Mouse (Mus musculus): ENCODE results near the gene Fam167b. TPM values are rescaled to one million over a fixed set of nuclear protein-coding genes. Genes with fewer than 3 reads are reported as not detected.

The Fam167b gene
- total RNA-seq (2021), result under 1 TPM; 0.62 to 0.66 TPM
- long read RNA-seq, experiment 1, result 0 reads
- long read RNA-seq, experiment 2, result 0 reads

DNA sequence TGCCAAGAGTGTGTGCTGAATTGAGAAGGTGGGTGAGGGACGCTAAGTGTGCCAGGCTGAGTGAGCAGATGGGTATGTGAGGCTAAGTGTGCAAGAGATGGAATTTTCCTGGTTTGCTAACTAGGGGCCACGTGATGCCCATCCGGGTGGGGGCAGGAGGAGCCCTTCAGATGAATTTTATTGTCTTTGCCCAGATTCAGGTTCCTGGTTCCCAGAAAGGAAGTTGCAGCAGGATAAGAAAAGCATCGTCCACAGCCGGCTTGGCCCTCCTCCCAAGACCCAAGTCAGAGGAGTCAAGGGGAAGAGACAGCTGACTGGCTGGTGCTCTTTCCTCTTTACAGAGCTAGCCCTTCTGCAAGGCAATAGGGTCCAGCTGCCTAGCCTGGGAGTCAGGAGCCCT, at the start of gene Fam167b:
Gene Fam167b, minus strand, starts transcription at position 84 of the 400 bp plus-strand sequence.
- intact Hi-C loops (cut with DNase I; ENCODE audit: low total_unique reads), result no loop called here
- no peak for DNase-seq

DNA sequence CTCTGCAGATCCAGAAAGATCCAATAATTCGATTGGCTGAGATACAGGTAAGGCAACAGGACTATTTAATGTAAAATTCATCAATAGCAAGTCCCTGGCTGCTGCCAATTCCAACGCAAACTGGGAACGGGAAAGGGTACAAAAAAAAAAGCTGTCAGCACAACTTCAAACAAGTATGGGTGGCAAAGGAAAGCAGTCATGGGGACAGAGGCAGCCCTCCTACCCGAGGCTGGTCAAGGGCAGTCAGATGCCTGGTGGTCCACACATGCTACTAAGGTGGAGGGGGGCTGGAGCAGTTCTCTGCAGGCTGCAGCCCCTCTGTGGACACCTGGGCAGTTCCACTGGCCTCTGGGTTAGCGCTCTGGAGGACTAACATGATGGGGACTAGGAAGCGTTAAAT, 47.7 kb upstream of the Fam167b start:
- intact Hi-C loops (cut with DNase I; ENCODE audit: low total_unique reads), result no loop called here
- no peak for DNase-seq

DNA sequence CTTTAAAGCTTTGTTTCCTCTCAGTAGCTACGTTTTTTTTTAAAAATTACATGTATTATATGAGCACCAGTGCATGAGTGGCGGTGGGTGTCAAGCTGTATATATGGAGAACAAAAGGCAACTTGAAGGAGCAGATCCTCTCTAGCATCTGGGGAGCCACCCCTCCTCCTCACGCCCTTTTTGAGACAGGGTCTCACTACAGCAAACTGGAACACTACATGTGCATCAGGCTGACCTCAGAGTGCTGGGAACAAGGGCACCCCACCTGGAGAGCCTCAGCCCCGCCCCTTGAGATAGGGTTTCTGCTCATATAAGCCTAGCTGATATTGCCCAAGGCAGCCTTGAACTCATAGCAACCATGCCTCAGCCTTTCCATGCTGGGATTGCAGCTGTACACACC, 47.1 kb upstream of the Fam167b start:
- intact Hi-C loops (cut with DNase I; ENCODE audit: low total_unique reads), result no loop called here
- DNase-seq, result no peak

DNA sequence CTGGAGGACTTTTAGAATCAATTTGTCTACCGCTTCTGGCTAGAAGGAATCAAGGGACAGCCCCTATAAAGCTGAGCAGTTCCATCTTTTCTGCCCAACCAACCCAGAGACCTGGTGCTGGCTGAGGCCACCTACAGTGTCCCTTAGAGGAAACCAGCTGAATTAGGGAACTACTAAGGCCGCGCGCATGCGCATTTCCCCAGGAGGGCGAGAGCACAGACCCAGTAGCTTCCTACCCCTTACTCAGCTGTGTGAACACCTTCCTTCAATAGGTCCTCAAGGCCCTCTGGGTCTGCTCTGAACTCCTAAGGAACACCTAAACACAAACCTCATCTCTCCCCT, 46.7 kb upstream of the Fam167b start:
- peak; percentile 57 for DNase-seq
- intact Hi-C loops (cut with DNase I; ENCODE audit: low total_unique reads), result no loop called here

DNA sequence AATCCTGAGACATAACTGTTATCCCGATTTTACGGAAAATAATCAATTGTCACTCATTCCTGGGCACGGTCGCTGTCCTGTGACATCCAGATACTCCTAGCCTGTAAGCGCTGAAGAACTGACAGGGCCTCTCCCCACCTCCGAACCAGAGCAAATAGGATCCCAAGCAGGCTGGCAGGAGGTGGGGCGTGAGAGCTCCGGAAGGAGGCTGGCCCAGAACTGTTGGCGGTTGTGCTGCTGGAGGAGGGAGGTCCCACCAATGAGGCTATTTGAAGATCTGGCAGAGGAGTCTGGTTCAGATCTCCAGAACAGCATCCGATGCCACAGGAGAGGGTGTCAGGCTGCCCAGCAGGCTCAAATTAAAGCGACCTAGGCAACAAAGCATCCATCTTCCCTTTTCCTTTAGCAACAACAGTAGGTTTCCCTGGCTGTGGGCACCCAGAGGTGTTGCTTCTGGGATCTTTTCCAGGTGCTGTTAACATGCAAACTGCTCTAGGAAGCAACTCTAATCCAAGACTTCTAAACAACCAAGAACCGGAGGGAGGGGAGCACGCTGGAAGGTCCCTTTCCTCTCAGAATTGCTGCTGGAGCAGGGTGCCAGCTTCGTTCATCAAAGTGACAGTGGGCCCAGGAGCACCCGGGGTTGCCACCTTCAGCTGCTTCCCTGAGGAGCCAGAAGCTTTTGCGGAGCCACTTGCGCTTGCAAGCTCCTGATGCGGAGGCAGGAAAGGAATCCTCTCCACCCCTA, 46.1 kb upstream of the Fam167b start:
- DNase-seq, result peak; percentile 91
- intact Hi-C loops (cut with DNase I; ENCODE audit: low total_unique reads), result no loop called here

DNA sequence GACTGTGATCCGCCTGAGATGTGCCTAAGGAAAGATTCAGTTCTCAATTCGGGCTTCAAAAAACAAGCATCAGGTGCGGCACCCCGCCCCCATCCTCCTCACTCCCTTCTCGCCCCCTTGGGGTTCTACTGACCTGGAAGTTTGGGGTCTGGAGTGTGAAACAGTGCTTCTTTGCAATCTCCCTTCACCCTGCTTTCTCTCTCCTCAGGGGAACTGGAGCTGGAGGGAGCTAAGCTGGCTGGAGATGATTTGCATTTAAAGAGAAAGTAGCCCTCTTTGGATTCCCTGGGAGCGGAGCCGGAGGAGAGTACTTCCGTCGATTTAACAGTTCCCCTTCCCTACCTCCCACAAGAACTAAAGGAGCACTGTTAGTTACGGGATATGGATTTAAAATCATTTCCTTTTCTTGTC, 45.3 kb upstream of the Fam167b start, which contains the start of gene Ccdc28b:
Gene Ccdc28b, minus strand, starts transcription at position 267 of the 411 bp plus-strand sequence.
- intact Hi-C loops (cut with DNase I; ENCODE audit: low total_unique reads), result no loop called here
- peak; percentile 33 for DNase-seq

DNA sequence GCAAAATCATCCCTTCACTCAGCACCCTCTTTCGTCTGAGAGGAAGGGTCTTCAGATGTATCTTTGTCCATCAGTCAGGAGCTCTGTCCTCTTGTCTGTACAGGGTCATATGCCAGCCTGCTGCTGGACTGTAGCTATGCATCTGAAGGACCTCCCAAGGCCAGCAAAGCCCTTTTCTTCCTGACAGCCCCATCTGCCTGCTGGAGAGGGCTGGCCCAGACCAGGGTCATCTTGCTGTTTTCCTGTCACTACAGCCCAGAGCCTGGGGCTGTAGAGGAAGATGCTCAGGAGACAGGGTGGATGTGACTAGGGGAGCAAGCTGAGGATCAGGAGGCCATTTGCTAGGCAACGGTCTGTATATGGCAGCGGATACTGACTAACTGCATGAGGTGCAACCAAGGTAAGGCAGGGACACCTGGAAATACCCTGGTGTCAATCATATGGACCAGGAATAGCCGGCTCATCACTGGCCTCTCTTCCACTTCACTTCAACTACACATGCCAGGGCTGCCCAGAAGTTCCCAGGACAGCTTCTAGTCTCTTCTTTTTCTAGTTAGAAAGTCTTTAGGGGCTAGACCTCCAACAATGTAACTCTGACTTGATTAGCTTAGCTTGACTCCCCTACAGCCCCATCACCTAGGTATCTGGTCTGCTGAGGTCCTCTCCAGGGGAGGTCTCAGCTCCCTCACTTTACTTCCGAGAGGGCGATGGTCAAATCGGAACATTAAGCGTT, 44.6 kb upstream of the Fam167b start:
- intact Hi-C loops (cut with DNase I; ENCODE audit: low total_unique reads), result no loop called here
- DNase-seq, result no peak

DNA sequence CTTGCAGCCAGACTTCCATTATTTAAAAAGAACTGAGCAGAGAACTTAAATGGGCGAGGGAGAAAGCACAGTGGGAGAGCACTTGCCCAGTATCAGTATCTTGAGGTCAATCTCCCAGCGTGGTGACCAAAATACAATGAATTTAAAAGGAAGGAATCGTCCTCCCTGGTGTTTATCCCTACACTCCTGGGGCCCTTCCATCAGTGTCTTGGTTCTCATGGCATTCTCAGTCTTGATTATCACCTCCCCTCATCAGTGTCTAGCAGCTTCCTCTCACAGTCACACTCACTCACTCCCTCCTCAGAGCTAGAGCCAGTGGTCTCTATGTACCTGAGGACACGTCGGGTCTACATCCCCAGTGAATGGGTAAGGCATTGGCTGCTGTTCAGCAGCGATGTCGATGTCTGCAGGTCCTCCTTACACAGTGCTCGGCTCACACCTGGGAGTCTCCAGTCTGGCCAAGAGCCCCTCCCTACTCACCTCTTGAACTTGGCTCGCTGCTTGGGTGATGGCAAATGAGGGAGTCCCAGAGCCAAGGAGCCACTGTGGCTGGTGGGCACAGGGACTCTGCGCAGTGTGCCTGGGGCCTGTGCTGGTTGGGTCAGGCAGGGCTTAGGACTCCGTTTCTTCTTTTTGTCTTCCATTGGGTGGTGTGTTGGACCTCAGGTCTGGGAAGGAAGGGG, 43.9 kb upstream of the Fam167b start:
- DNase-seq, result no peak
- intact Hi-C loops (cut with DNase I; ENCODE audit: low total_unique reads), result no loop called here

DNA sequence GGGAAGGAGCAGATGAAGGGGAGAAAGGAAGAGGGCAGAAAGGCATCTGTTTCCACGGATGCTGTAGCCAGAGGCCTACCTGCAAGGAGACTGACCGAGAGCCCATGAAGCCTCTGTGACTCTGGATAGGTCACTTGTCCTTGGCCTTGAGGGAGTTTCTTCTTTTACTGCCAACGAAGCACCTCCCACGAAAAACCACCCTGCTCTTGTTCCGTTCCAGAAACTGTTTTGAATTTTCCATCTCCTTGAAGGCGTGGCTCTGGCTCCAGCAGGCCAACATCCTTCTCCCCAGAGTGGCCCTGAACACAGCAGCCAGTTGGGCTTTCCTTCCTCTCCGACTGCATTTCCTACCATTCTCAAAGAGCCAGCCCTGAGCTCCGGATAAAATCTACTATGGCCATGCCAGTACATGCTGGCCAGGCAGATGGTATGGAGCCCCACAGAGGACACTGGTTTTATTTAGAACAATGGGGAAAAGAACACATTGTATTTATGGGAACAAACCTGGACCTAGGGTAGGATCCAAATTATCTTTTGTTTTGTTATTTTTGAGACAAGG, 43.0 kb upstream of the Fam167b start:
- DNase-seq, result peak; percentile 24
- intact Hi-C loops (cut with DNase I; ENCODE audit: low total_unique reads), result no loop called here

DNA sequence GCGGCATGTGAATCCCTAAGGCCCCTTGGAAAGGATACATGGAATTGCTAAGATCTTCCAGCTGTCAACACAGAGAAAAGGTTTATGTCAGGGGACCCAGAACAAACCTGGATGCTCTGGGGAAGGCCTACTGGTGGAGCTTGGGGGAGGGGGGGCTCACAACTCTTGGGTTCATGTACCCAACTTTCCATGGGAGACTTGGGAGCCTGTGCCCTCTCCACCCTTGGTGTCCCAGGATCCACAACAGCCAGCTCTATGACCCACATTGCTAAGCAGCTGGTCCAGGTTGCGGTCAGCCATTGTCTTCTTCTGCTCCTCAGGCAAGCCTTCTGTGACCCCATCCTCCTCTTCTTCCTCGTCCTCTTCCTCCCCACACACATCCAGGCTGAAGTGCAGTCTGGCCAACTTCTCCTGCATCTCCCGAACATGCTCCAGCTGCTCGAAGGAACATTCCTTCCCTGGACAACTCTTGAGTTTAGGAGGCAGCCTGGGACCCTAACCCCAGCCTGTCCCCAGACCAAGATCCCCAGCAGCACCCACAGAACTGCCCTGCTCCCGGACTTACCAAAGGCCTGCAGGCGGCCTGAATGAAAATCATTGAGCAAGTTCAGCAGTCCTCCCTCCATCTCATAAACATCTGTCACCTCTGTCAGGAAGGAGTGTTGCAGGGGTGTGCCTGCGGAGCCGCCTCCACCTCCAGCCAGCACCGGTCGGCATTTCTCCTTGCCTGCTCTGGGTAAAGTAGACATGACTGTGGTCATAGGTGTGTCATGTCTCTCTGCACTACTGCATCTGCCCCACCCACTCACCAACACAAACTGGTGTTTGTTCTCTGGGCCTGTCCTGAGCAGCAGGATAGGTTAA, 42.3 kb upstream of the Fam167b start:
- intact Hi-C loops (cut with DNase I; ENCODE audit: low total_unique reads), result no loop called here
- no peak for DNase-seq

DNA sequence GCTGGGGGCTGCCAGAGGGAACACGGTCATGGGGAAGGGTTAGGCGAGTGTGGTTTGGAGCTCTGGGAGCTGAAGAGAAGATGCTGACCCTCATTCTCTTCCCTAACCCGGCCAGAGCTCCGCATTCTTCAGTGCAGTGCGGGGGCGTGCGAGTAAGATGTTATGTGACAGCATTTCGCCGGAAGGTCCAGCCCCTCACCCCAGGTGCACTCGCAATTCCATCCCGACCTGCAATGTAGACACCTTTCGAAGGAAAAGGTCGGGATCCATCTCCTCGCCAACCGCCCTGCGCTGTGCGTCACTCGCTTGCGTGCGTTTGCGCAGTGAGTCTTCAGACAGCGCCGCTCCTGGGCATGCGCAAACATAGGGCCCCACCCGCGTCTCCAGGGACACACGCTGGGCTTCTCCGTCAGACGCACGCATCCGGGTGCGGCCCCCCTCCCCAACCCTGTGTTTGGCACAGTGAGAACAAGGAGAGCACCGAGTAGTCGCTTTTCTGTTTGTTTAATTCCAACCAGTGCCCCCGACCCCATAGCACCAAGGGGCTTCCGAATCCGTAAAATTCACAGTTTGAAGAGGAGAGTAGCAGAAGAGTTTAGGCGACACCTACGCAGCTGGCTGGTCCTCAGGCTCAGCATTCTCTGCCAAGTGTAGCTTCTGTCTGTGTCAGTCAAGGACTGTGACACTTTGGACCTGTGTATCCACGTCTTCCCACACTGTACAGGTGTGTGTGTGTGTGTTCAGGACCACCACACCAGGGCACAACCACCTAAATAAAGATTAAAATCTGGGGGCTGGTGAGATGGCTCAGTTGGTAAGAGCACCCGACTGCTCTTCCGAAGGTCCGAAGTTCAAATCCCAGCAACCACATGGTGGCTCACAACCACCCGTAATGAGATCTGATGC, 40.7 kb upstream of the Fam167b start, which contains the start of gene Iqcc:
Gene Iqcc, minus strand, starts transcription at position 314 of the 906 bp plus-strand sequence.
- intact Hi-C loops (cut with DNase I; ENCODE audit: low total_unique reads), result loop anchor here (10.0 kb wide), 1 partner anchor 74 kb away; the partner anchor contains the start of gene Hdac1
- peak; percentile 97 for DNase-seq

DNA sequence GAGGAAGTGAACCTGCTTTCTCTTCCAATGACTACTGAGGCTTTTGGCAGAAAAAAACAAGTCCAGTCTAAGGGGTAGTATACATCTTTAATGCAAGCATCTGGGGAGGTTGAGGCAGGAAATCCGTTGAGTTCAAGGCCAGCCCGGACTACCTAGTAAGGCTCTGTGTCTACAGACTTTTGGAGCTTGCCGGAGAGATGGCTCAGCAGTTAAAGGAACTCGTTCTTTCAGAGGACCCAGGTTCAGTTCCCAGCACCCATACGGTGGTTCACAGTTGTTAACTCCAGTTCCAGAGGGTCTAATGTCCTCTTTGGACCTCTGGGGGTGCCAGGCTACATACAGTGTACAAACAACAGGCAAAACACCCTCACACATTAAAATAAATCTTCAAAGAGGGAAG, 39.7 kb upstream of the Fam167b start:
- intact Hi-C loops (cut with DNase I; ENCODE audit: low total_unique reads), result loop anchor here (10.0 kb wide), 1 partner anchor 73 kb away; the partner anchor contains the start of gene Hdac1
- DNase-seq, result no peak

DNA sequence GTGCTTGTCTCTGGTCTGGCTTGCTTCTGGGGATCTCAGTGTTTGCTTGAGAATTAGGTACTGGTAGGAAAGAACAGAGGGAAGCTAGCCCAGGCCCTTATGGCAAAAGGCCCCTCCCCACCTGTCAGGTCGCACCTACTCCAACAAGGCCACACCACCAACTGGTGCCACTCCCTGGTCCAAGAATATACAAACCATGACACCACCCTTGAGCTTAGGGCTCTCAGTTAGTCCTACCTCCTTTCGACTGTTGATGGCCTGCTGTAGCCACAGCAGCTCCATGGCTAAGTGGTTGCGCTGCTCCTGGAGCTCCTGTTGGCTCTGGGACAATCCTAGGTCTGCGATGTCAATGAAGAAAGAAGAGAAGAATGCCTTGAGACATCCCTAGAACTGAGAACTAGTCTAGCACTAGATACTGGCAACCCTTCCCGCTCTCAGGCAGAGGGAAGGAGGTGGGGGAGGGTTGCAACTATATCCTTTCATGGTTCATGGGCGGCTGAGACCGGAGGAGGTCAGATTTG, 38.8 kb upstream of the Fam167b start:
- intact Hi-C loops (cut with DNase I; ENCODE audit: low total_unique reads), result loop anchor here (10.0 kb wide), 1 partner anchor 72 kb away; the partner anchor contains the start of gene Hdac1
- no peak for DNase-seq

DNA sequence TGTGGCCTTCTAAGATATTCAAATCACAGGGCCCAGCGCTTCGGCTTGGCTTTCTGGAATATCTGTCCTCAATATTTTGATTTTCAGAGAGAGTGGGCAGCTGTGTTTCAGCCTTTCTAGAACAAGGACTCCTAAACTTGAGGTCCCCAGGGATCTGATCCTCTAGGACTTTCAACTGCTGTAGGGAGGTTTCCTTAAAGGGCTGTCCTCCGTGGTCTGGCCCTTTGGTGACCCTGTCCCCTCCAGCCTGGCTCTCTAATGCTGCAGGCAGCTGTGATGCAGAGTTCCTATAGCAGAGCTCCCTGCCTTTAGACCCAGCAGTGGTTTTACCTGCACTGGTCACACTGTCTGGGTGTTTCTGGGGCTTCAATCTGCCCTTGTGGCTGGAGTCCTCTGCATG, 38.3 kb upstream of the Fam167b start:
- intact Hi-C loops (cut with DNase I; ENCODE audit: low total_unique reads), result loop anchor here (10.0 kb wide), 1 partner anchor 72 kb away; the partner anchor contains the start of gene Hdac1

DNA sequence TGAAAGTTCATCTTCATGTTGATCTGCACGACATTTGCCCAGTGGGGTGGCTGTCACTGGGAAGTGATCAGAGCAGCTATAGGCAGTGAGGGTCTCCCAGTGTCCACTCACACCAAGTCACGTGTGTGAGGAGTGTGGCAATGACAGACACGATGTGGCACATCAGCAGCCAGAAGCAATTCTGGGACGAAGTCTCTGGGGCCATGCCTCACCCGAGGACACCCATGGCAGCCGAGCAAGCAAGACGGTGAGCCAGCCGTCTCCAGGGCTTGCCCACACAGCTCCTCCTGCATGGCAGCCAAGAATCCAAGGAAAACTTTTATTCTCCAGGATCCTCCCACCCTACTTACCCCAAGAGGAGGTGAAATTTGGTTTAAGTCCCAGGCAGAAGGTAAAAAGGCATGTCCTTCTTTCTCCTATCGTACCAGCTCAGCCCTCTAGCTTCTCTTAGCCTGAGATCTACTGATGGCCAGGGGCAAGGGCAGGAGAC, 37.5 kb upstream of the Fam167b start:
- intact Hi-C loops (cut with DNase I; ENCODE audit: low total_unique reads), result loop anchor here (10.0 kb wide), 1 partner anchor 71 kb away; the partner anchor contains the start of gene Hdac1
- no peak for DNase-seq

More for the DNA sequence above, 38.3 kb upstream of the Fam167b start:
- no peak for DNase-seq

DNA sequence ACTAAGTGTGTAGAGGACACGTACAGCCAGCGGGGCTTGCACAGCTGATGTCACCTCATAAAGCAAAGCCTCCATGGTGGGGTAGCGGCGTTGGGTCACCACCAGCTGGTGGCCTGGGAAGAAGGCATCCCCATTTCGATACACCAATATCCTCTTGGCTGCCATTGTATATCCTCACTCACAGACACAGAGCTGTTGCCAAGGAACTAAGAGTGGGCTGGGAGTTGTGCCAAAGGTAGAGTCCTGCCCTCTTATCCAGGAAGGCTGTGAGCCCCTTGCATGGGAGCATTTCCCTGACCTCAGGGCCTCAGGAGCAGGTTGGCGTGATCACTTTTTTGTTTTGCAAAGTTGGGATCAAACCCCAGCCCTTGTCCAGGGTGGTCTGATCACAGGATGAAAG, 35.7 kb upstream of the Fam167b start, which contains the start of gene Dcdc2b:
Gene Dcdc2b, minus strand, starts transcription at position 165 of the 400 bp plus-strand sequence.
- intact Hi-C loops (cut with DNase I; ENCODE audit: low total_unique reads), result loop anchor here (10.0 kb wide), 1 partner anchor 69 kb away; the partner anchor contains the start of gene Hdac1
- DNase-seq, result no peak

DNA sequence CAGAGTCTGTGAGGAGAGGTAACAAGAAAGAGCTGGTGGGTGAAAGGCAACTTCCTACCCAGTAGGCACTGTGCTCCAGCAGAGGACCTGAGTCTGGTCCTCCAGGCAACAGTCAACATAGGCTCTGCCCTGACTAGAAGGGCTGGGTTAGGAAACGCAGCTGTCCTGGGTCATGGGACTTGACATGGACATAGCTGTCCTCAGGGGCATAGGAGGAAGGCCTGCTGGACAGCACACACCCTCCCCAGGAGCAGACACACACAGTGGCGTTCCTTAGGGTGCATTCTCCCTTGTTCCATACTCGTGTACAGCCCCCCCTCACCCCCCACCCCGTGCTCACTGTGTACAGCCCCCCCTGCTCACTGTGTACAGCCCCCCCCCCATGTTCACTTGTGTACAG, 32.1 kb upstream of the Fam167b start:
- DNase-seq, result no peak
- intact Hi-C loops (cut with DNase I; ENCODE audit: low total_unique reads), result loop anchor here (10.0 kb wide), 1 partner anchor 66 kb away; the partner anchor contains the start of gene Hdac1

Measured in gastrocnemius, postnatal 14 days (tissue).